Mouse (Mus musculus): ENCODE measurements around the gene Irf2bp2. TPM values are rescaled to one million over a fixed set of nuclear protein-coding genes. Genes with fewer than 3 reads are reported as not detected.
A peak's percentile ranks its signal among the peaks of the same experiment; 100 is the strongest.

The Irf2bp2 gene
- polyA plus RNA-seq, 1 experiment from 2014 or later = 10.6 TPM

- Histone ChIP-seq H3K27ac (replicated peaks; ENCODE audit: low read depth, low read length) (peak overlapping the region; percentile 88), H3K36me3 (ENCODE audit: control insufficient read depth, insufficient read depth, low read length) (no peaks in the 10 kb centered on the region), H3K27me3 (replicated peaks; ENCODE audit: control insufficient read depth, insufficient read depth, low read length) (no peaks in the 10 kb centered on the region), H3K9me3 (ENCODE audit: control insufficient read depth, low read length) (no peaks in the 10 kb centered on the region), H3K4me1 (ENCODE audit: control insufficient read depth, insufficient read depth, low read length) (peaks cover 35% of the 10 kb centered on the region), H3K4me3 (ENCODE audit: low read depth, low read length) (no peak overlapping the region), H3K9ac (ENCODE audit: low read depth, low read length) (no peak overlapping the region), H3K4me2 (ENCODE audit: low read depth, low read length) (no peak overlapping the region)
- WGBS = 84% methylated on average over 6 of the region's 6 CpGs
- DNase-seq (ENCODE audit: low spot score) = no peak
- no peak for ATAC-seq (ENCODE audit: low read depth)
Observed at GRCm38 (mm10) chr8:126565231-126565781, 28.5 kb downstream of the Irf2bp2 start.

DNA sequence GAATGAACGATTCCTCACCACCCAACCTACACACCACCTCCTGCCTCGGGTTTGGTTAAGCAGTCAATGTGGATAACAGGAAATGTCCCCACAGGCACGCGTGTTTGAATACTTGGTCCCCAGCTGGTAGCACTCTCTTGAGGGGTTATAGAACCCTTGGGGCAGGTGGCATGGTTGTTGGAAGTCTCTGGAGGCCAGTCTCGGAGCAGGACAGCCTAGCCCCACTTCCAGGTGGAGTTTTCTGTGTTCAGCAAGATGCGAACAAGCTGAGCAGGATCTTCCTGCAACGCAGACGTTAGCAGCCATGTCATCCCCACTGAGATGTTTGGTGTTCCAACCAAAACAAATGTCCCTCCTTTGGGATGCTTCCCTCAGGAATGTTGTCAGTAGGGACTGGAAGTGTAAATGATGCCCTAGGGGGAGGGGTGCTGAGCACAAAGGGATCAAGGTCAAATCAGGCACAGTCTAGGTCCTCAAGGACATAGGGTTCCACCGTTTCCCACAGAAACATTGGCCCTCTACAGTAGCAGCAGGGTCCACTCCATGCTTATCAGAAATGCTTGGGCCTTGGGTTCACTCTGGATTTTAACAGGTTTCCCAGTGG, 29.1 kb downstream of the Irf2bp2 start:
- Histone ChIP-seq H3K9me3 (ENCODE audit: control insufficient read depth, low read length) (no peaks in the 10 kb centered on the region), H3K9ac (ENCODE audit: low read depth, low read length) (no peak overlapping the region), H3K4me3 (ENCODE audit: low read depth, low read length) (no peak overlapping the region), H3K27ac (replicated peaks; ENCODE audit: low read depth, low read length) (peak overlapping the region; percentile 88), H3K4me2 (ENCODE audit: low read depth, low read length) (no peak overlapping the region), H3K4me1 (ENCODE audit: control insufficient read depth, insufficient read depth, low read length) (peaks cover 33% of the 10 kb centered on the region), H3K36me3 (ENCODE audit: control insufficient read depth, insufficient read depth, low read length) (no peaks in the 10 kb centered on the region), H3K27me3 (replicated peaks; ENCODE audit: control insufficient read depth, insufficient read depth, low read length) (no peaks in the 10 kb centered on the region)
- 68% methylated on average over 9 of the region's 9 CpGs for WGBS
- ATAC-seq (ENCODE audit: low read depth) (no peak), DNase-seq (ENCODE audit: low spot score) (no peak)

DNA sequence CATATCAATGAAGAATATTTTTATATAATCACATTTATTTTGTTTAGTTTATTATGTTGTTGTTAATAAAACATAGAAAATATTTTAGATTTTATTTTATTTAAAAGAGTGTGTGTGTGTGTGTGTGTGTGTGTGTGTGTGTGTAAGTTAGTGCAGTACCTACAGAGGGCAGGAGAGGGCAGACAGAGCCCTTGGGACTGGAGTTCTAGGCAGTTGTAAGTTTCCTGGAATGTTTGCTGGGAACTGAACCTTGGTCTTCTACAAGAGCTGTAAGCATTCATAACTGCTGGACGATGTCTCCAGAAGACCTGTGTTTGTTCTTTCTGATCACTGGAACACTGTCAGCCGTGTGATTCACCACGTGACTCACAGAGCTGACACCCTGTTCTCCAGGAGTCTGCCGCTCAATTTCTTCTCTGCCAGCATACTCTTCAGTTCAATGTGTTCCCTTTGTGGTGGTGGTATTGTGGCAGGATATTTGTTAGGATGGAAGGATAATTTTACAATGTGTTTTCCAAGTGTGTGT, 32.4 kb downstream of the Irf2bp2 start:
- no peak overlapping the region for H3K4me2 ChIP-seq (ENCODE audit: low read depth, low read length)
- H3K9me3 ChIP-seq (ENCODE audit: control insufficient read depth, low read length) = no peaks in the 10 kb centered on the region
- H3K4me3 ChIP-seq (ENCODE audit: low read depth, low read length) = no peak overlapping the region
- H3K36me3 ChIP-seq (ENCODE audit: control insufficient read depth, insufficient read depth, low read length) = no peaks in the 10 kb centered on the region
- H3K4me1 ChIP-seq (ENCODE audit: control insufficient read depth, insufficient read depth, low read length) = peaks cover 14% of the 10 kb centered on the region
- DNase-seq (ENCODE audit: low spot score) = no peak
- ATAC-seq (ENCODE audit: low read depth) = no peak
- H3K9ac ChIP-seq (ENCODE audit: low read depth, low read length) = no peak overlapping the region
- 90% methylated on average over 4 of the region's 4 CpGs for whole genome bisulfite sequencing
- no peaks in the 10 kb centered on the region for H3K27me3 ChIP-seq (replicated peaks; ENCODE audit: control insufficient read depth, insufficient read depth, low read length)
- H3K27ac ChIP-seq (replicated peaks; ENCODE audit: low read depth, low read length) = no peak overlapping the region

DNA sequence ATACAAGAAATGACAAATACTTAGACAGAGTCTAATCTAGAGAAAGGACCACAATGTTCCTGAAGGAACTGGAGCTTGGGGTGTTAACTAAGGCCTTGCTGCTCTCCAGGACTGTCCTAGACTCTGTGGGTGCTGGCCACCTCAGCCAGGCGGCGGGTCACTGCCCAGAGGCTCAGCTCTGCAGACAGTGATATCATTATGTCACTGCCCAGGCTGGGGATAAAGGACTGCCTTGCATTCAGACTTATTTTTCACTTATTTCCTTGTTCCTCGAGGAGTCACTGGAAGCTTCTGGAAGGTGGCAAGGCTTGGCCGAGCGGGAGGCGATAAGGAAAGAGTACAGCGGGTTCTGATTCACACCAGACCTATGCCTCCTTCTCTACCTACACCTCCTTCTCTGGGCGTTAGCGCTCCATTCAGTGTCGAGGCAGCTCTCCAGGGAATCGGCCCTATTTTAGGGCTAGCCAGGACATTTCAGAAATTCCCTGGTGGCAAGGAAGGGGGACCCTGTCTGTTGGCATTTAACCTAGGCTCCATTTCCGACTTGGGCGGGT, 35.3 kb downstream of the Irf2bp2 start:
- H3K27ac ChIP-seq (replicated peaks; ENCODE audit: low read depth, low read length) = no peak overlapping the region
- no peak for ATAC-seq (ENCODE audit: low read depth)
- no peak overlapping the region for H3K9ac ChIP-seq (ENCODE audit: low read depth, low read length)
- no peaks in the 10 kb centered on the region for H3K4me1 ChIP-seq (ENCODE audit: control insufficient read depth, insufficient read depth, low read length)
- no peaks in the 10 kb centered on the region for H3K9me3 ChIP-seq (ENCODE audit: control insufficient read depth, low read length)
- no peak for DNase-seq (ENCODE audit: low spot score)
- H3K36me3 ChIP-seq (ENCODE audit: control insufficient read depth, insufficient read depth, low read length) = no peaks in the 10 kb centered on the region
- no peak overlapping the region for H3K4me2 ChIP-seq (ENCODE audit: low read depth, low read length)
- no peaks in the 10 kb centered on the region for H3K27me3 ChIP-seq (replicated peaks; ENCODE audit: control insufficient read depth, insufficient read depth, low read length)
- WGBS = 92% methylated on average over 13 of the region's 13 CpGs
- no peak overlapping the region for H3K4me3 ChIP-seq (ENCODE audit: low read depth, low read length)

- Histone ChIP-seq H3K9me3 (ENCODE audit: control insufficient read depth, low read length) (no peaks in the 10 kb centered on the region), H3K27me3 (replicated peaks; ENCODE audit: control insufficient read depth, insufficient read depth, low read length) (no peaks in the 10 kb centered on the region), H3K36me3 (ENCODE audit: control insufficient read depth, insufficient read depth, low read length) (no peaks in the 10 kb centered on the region), H3K4me1 (ENCODE audit: control insufficient read depth, insufficient read depth, low read length) (no peaks in the 10 kb centered on the region), H3K27ac (replicated peaks; ENCODE audit: low read depth, low read length) (no peak overlapping the region), H3K4me2 (ENCODE audit: low read depth, low read length) (no peak overlapping the region), H3K9ac (ENCODE audit: low read depth, low read length) (no peak overlapping the region), H3K4me3 (ENCODE audit: low read depth, low read length) (no peak overlapping the region)
- 26% methylated on average over 9 of the region's 9 CpGs for WGBS
- ATAC-seq (ENCODE audit: low read depth) (no peak), DNase-seq (ENCODE audit: low spot score) (no peak)
Observed at GRCm38 (mm10) chr8:126557403-126557802, 36.4 kb downstream of the Irf2bp2 start.

DNA sequence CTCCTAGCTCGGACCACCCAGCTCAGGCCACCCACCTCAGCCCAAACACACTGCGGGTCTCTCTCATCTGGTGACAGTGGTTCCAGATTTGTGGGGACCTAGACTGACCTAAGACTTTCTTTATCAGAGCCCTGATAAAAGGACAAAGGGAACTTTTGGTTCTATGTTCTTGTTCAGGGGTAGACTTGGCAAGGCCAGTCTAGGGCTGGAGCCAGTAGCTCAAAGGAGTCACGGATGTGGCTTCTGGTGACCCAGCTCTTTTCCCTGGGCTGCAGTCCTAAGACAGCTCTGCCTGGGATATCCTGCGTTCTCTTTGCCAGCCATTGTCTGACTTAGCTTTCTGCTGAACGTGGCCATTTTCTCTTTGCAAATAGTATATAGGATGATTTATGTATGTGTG, 37.1 kb downstream of the Irf2bp2 start:
- WGBS = 94% methylated on average over 5 of the region's 5 CpGs
- ATAC-seq (ENCODE audit: low read depth) = no peak
- H3K4me2 ChIP-seq (ENCODE audit: low read depth, low read length) = no peak overlapping the region

GRCm38 (mm10) chr8:126554741-126555140, 39.0 kb downstream of the Irf2bp2 start:
- DNase-seq (ENCODE audit: low spot score) = no peak
- 92% methylated on average over 4 of the region's 4 CpGs for WGBS
- no peak overlapping the region for H3K27ac ChIP-seq (replicated peaks; ENCODE audit: low read depth, low read length)
- H3K9ac ChIP-seq (ENCODE audit: low read depth, low read length) = no peak overlapping the region
- no peaks in the 10 kb centered on the region for H3K4me1 ChIP-seq (ENCODE audit: control insufficient read depth, insufficient read depth, low read length)
- ATAC-seq (ENCODE audit: low read depth) = no peak
- no peaks in the 10 kb centered on the region for H3K36me3 ChIP-seq (ENCODE audit: control insufficient read depth, insufficient read depth, low read length)
- H3K4me2 ChIP-seq (ENCODE audit: low read depth, low read length) = no peak overlapping the region
- no peak overlapping the region for H3K4me3 ChIP-seq (ENCODE audit: low read depth, low read length)
- no peaks in the 10 kb centered on the region for H3K9me3 ChIP-seq (ENCODE audit: control insufficient read depth, low read length)
- no peaks in the 10 kb centered on the region for H3K27me3 ChIP-seq (replicated peaks; ENCODE audit: control insufficient read depth, insufficient read depth, low read length)

More for the DNA sequence above, 37.1 kb downstream of the Irf2bp2 start:
- Histone ChIP-seq H3K9me3 (ENCODE audit: control insufficient read depth, low read length) (no peaks in the 10 kb centered on the region), H3K27me3 (replicated peaks; ENCODE audit: control insufficient read depth, insufficient read depth, low read length) (no peaks in the 10 kb centered on the region), H3K4me1 (ENCODE audit: control insufficient read depth, insufficient read depth, low read length) (no peaks in the 10 kb centered on the region), H3K9ac (ENCODE audit: low read depth, low read length) (no peak overlapping the region), H3K27ac (replicated peaks; ENCODE audit: low read depth, low read length) (no peak overlapping the region), H3K36me3 (ENCODE audit: control insufficient read depth, insufficient read depth, low read length) (no peaks in the 10 kb centered on the region), H3K4me3 (ENCODE audit: low read depth, low read length) (no peak overlapping the region)
- DNase-seq (ENCODE audit: low spot score) = no peak

GRCm38 (mm10) chr8:126551871-126552270, 41.9 kb downstream of the Irf2bp2 start:
- Histone ChIP-seq H3K27ac (replicated peaks; ENCODE audit: low read depth, low read length) (no peak overlapping the region), H3K4me3 (ENCODE audit: low read depth, low read length) (no peak overlapping the region), H3K36me3 (ENCODE audit: control insufficient read depth, insufficient read depth, low read length) (no peaks in the 10 kb centered on the region), H3K4me2 (ENCODE audit: low read depth, low read length) (no peak overlapping the region), H3K4me1 (ENCODE audit: control insufficient read depth, insufficient read depth, low read length) (no peaks in the 10 kb centered on the region), H3K9me3 (ENCODE audit: control insufficient read depth, low read length) (no peaks in the 10 kb centered on the region), H3K9ac (ENCODE audit: low read depth, low read length) (no peak overlapping the region), H3K27me3 (replicated peaks; ENCODE audit: control insufficient read depth, insufficient read depth, low read length) (no peaks in the 10 kb centered on the region)
- ATAC-seq (ENCODE audit: low read depth) (no peak), DNase-seq (ENCODE audit: low spot score) (no peak)
- 78% methylated on average over 4 of the region's 4 CpGs for WGBS

DNA sequence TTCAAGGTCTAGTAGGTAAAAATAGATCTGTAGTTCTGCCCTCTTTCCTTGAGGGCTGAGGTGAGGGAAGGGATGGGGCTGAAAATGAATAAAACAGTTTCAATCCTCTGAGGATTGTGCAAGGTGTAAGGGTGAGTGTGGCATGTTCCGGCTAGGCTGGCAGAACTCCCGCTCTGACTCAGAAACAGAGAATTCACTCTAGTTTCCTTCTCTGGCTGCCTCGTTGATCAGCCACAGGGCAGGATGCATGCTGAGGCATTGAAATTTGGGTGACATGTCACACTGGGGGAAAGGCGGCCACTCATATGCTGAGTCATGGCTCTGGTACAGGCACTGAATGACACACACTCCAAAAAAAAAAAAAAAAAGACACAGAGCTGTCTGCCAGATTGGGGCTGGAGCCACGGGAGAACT, 42.8 kb downstream of the Irf2bp2 start:
- Histone ChIP-seq H3K4me1 (ENCODE audit: control insufficient read depth, insufficient read depth, low read length) (no peaks in the 10 kb centered on the region), H3K9me3 (ENCODE audit: control insufficient read depth, low read length) (no peaks in the 10 kb centered on the region), H3K27me3 (replicated peaks; ENCODE audit: control insufficient read depth, insufficient read depth, low read length) (no peaks in the 10 kb centered on the region), H3K36me3 (ENCODE audit: control insufficient read depth, insufficient read depth, low read length) (no peaks in the 10 kb centered on the region), H3K4me2 (ENCODE audit: low read depth, low read length) (no peak overlapping the region), H3K27ac (replicated peaks; ENCODE audit: low read depth, low read length) (no peak overlapping the region), H3K4me3 (ENCODE audit: low read depth, low read length) (no peak overlapping the region), H3K9ac (ENCODE audit: low read depth, low read length) (no peak overlapping the region)
- no peak for ATAC-seq (ENCODE audit: low read depth)
- DNase-seq (ENCODE audit: low spot score) = no peak
- 59% methylated on average over 5 of the region's 5 CpGs for WGBS
